In genomic region chr1:134865552-134865951, GRCm38 (mm10) we compare ENCODE assay signal across 14 mouse cellular contexts.
DNase-seq lines count a peak whose midpoint lies in the region; ATAC-seq lines count a peak whose summit lies in the region.
"Had no signal": no experiment of that assay in that cellular context is flagged by ENCODE, and none has a peak within 500 bp of the region (broad histone marks: within the 10 kb centered on the region; RNA-seq: fewer than 3 reads in every experiment).

No protein-coding gene starts in this region.

- ATAC-seq in frontal cortex, adult (ENCODE audit: low TSS enrichment), result peak; percentile 73
- ATAC-seq in inflammation-experienced regulatory T-cells, adult 6 months, result peak; percentile 77
- ATAC-seq: hindbrain, postnatal 0 days; midbrain, embryonic 15.5 days had no signal

- no peak for DNase-seq in frontal cortex, adult 2 months (ENCODE audit: extremely low spot score in 1 of 2, low spot score in 1 of 2)
- DNase-seq in right cerebral cortex, adult 18-20 months, result peak; percentile 23
- DNase-seq in right cerebral cortex, postnatal 4 days, result no peak
- peak; percentile 32 for DNase-seq in thymus, postnatal 4 days
- DNase-seq in layer of hippocampus, adult 18-20 months (ENCODE audit: low spot score in 2 of 2), result no peak
- no peak for DNase-seq in lung, postnatal 10 days
- DNase-seq: cerebellum, postnatal 25 days; kidney, adult 8-10 months; kidney, postnatal 25 days; lung, postnatal 14 days had no signal

Comparison
In these comparisons a context has a peak if more than half of its experiments do, and no peak if none do; other contexts are left out.
1. DNase-seq: peak in right cerebral cortex, adult 18-20 months (single experiment) and thymus, postnatal 4 days (single experiment); none in frontal cortex, adult 2 months (0 of 2), right cerebral cortex, postnatal 4 days (single experiment), layer of hippocampus, adult 18-20 months (0 of 2) and lung, postnatal 10 days (single experiment).